Mouse (Mus musculus): Measurements from ENCODE around the gene Prune2. TPM values are rescaled to one million over a fixed set of nuclear protein-coding genes. Genes with fewer than 3 reads are reported as not detected.

The Prune2 gene
- polyA plus RNA-seq, 1 experiment from 2014 or later = 8.4 TPM

DNA sequence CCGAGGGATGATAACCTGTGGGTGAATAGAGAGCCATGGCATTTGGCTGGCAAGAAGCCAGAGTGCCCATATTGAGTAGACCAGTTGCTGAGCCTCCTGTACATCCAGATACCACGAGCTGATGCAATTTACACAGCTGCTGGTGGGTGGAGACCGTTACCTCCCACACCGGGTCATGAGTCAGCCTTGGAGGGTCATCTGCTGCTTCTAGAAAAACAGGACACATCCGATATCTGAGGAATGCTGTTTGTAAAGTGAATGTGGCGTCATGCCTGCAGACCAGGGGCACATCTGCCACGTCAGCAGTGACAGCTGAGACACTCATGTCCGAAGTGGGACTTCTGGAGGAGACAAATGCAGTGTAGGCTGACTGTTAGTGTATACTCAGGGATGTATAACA, 3.6 kb downstream of the Prune2 start:
- WGBS = 71% methylated on average over 8 of the region's 8 CpGs

GRCm38 (mm10) chr19:16961036-16961435, 5.1 kb downstream of the Prune2 start:
- WGBS = 94% methylated on average over 3 of the region's 3 CpGs
- Histone ChIP-seq H3K36me3 (no peaks in the 10 kb centered on the region), H3K27ac (replicated peaks) (no peak overlapping the region), H3K27me3 (peaks cover 27% of the 10 kb centered on the region), H3K4me2 (no peak overlapping the region), H3K9me3 (0 out of 2 replicates have a peak, but pooled peaks cover 5% of the 10 kb centered on the region), H3K4me3 (no peak overlapping the region), H3K9ac (no peak overlapping the region), H3K4me1 (replicated peaks) (peaks cover 7% of the 10 kb centered on the region)
- no peak for ATAC-seq (ENCODE audit: low read depth)

More for the DNA sequence above, 3.6 kb downstream of the Prune2 start:
- H3K4me2 ChIP-seq = no peak overlapping the region
- ATAC-seq (ENCODE audit: low read depth) = no peak
- H3K27ac ChIP-seq (replicated peaks) = no peak overlapping the region
- H3K9me3 ChIP-seq = 0 out of 2 replicates have a peak, but pooled peaks cover 2% of the 10 kb centered on the region
- H3K36me3 ChIP-seq = no peaks in the 10 kb centered on the region
- peaks cover 16% of the 10 kb centered on the region for H3K4me1 ChIP-seq (replicated peaks)
- H3K4me3 ChIP-seq = no peak overlapping the region
- peaks cover 41% of the 10 kb centered on the region for H3K27me3 ChIP-seq
- no peak overlapping the region for H3K9ac ChIP-seq

- Histone ChIP-seq H3K27ac (replicated peaks) (no peak overlapping the region), H3K4me2 (no peak overlapping the region), H3K36me3 (no peaks in the 10 kb centered on the region), H3K4me3 (no peak overlapping the region), H3K27me3 (peaks cover 11% of the 10 kb centered on the region; the same call in 1 of the 2 replicates), H3K4me1 (replicated peaks) (no peaks in the 10 kb centered on the region), H3K9me3 (0 out of 2 replicates have a peak, but pooled peaks cover 5% of the 10 kb centered on the region), H3K9ac (no peak overlapping the region)
- 90% methylated on average over 3 of the region's 3 CpGs for WGBS
- ATAC-seq (ENCODE audit: low read depth) = no peak
These were observed 7.3 kb downstream of the Prune2 start for GRCm38 (mm10) chr19:16963178-16963577.

DNA sequence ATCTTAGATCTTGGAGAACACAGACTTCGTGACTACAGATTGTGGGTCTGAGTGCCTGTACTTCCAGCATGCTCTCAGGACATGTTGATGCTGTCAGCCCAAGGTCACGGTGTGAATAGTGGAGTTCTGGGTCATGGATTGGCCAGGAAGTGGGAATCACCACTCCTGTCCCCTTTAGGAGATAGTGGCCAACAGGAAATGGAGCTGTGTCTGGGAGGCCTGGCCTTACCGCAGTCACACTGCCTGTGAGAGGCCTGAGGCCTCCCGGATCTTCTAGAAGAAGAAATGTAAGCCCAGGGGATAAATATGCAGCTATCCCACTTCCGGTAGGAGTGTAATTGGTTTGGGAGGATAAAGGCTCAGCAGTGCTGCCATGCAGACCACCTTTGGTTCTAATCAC, 12.8 kb downstream of the Prune2 start:
- Histone ChIP-seq H3K27me3 (no peaks in the 10 kb centered on the region), H3K27ac (replicated peaks) (no peak overlapping the region), H3K4me3 (no peak overlapping the region), H3K36me3 (no peaks in the 10 kb centered on the region), H3K9me3 (0 out of 2 replicates have a peak, but pooled peaks cover 5% of the 10 kb centered on the region), H3K9ac (no peak overlapping the region), H3K4me1 (replicated peaks) (no peaks in the 10 kb centered on the region), H3K4me2 (no peak overlapping the region)
- WGBS = 87% methylated on average over 5 of the region's 5 CpGs
- no peak for ATAC-seq (ENCODE audit: low read depth)

- Histone ChIP-seq H3K27ac (replicated peaks) (no peak overlapping the region), H3K36me3 (no peaks in the 10 kb centered on the region), H3K27me3 (no peaks in the 10 kb centered on the region), H3K4me2 (no peak overlapping the region), H3K4me3 (no peak overlapping the region), H3K9ac (no peak overlapping the region), H3K4me1 (replicated peaks) (no peaks in the 10 kb centered on the region), H3K9me3 (no peaks in the 10 kb centered on the region)
- ATAC-seq (ENCODE audit: low read depth) = no peak
- 56% methylated on average over 2 of the region's 2 CpGs for WGBS
These were observed 14.7 kb downstream of the Prune2 start for GRCm38 (mm10) chr19:16970612-16971011.

DNA sequence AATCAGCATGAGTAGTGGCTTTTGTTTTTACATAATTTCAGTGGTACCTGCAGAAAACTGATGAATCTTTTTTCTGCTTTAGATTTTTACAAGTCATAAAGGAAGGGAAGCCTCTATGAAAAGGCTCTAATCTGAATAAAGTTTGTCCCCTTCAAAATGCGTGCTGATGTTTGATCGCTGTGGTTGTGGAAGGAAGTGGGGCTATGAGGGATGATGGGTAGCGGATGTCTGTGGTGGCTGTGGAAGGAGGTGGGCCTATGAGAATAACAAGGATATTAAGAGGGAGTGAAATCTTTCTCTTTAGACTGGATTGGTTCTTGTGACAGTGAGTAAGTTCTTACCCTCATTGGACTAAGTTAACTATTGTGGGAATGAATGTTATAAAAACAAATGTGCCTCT, 23.0 kb downstream of the Prune2 start:
- Histone ChIP-seq H3K4me3 (no peak overlapping the region), H3K9me3 (no peaks in the 10 kb centered on the region), H3K4me1 (replicated peaks) (no peaks in the 10 kb centered on the region), H3K36me3 (no peaks in the 10 kb centered on the region), H3K4me2 (no peak overlapping the region), H3K27ac (replicated peaks) (no peak overlapping the region), H3K27me3 (no peaks in the 10 kb centered on the region), H3K9ac (no peak overlapping the region)
- ATAC-seq (ENCODE audit: low read depth) = no peak
- WGBS = 99% methylated on average over 3 of the region's 3 CpGs

GRCm38 (mm10) chr19:16981743-16982142, 25.8 kb downstream of the Prune2 start:
- H3K9ac ChIP-seq = no peak overlapping the region
- no peak overlapping the region for H3K4me3 ChIP-seq
- no peak overlapping the region for H3K27ac ChIP-seq (replicated peaks)
- H3K27me3 ChIP-seq = no peaks in the 10 kb centered on the region
- no peak overlapping the region for H3K4me2 ChIP-seq
- no peak for ATAC-seq (ENCODE audit: low read depth)
- no peaks in the 10 kb centered on the region for H3K36me3 ChIP-seq
- H3K9me3 ChIP-seq = no peaks in the 10 kb centered on the region
- WGBS = 88% methylated on average over 4 of the region's 4 CpGs
- no peaks in the 10 kb centered on the region for H3K4me1 ChIP-seq (replicated peaks)

GRCm38 (mm10) chr19:16984897-16985296, 29.0 kb downstream of the Prune2 start:
- 44% methylated on average over 5 of the region's 5 CpGs for WGBS
- H3K4me2 ChIP-seq = no peak overlapping the region
- no peak overlapping the region for H3K9ac ChIP-seq
- H3K36me3 ChIP-seq = no peaks in the 10 kb centered on the region
- ATAC-seq (ENCODE audit: low read depth) = no peak
- no peaks in the 10 kb centered on the region for H3K9me3 ChIP-seq
- no peak overlapping the region for H3K4me3 ChIP-seq
- H3K27me3 ChIP-seq = no peaks in the 10 kb centered on the region
- H3K27ac ChIP-seq (replicated peaks) = no peak overlapping the region
- H3K4me1 ChIP-seq (replicated peaks) = no peaks in the 10 kb centered on the region

GRCm38 (mm10) chr19:16987984-16988383, 32.1 kb downstream of the Prune2 start:
- 85% methylated on average over 11 of the region's 11 CpGs for WGBS
- no peaks in the 10 kb centered on the region for H3K4me1 ChIP-seq (replicated peaks)
- no peaks in the 10 kb centered on the region for H3K36me3 ChIP-seq
- no peaks in the 10 kb centered on the region for H3K9me3 ChIP-seq
- H3K27me3 ChIP-seq = no peaks in the 10 kb centered on the region
- no peak overlapping the region for H3K27ac ChIP-seq (replicated peaks)
- H3K4me2 ChIP-seq = no peak overlapping the region
- no peak overlapping the region for H3K4me3 ChIP-seq
- ATAC-seq (ENCODE audit: low read depth) = no peak
- no peak overlapping the region for H3K9ac ChIP-seq

DNA sequence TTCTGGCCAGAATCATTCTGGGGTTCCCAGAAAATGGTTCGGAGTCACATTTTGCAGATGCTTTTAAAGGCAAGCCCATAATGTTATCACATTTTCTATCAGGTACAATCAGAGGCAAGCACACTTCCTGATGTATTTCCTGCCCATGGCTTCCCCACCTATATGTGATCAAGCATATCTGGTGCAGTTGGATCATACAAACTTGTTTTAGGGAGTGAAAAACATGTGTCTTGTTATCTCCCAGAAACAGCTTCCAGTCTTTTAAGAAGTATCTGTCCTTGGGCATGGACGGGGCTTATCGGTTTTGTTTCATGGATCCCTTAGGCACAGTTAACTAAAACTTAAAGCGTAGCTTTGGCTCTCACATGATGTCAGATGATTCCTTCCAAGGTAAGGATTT, 36.2 kb downstream of the Prune2 start:
- ATAC-seq (ENCODE audit: low read depth) = no peak
- Histone ChIP-seq H3K4me3 (no peak overlapping the region), H3K27ac (replicated peaks) (no peak overlapping the region), H3K36me3 (no peaks in the 10 kb centered on the region), H3K9ac (no peak overlapping the region), H3K4me1 (replicated peaks) (no peaks in the 10 kb centered on the region), H3K9me3 (no peaks in the 10 kb centered on the region), H3K4me2 (no peak overlapping the region), H3K27me3 (no peaks in the 10 kb centered on the region)
- 90% methylated on average over 4 of the region's 4 CpGs for WGBS

- no peak for ATAC-seq (ENCODE audit: low read depth)
- Histone ChIP-seq H3K27ac (replicated peaks) (no peak overlapping the region), H3K4me3 (no peak overlapping the region), H3K27me3 (no peaks in the 10 kb centered on the region), H3K36me3 (no peaks in the 10 kb centered on the region), H3K4me2 (no peak overlapping the region), H3K4me1 (replicated peaks) (no peaks in the 10 kb centered on the region), H3K9me3 (no peaks in the 10 kb centered on the region), H3K9ac (no peak overlapping the region)
- WGBS = 83% methylated on average over 8 of the region's 8 CpGs
These were observed 38.3 kb downstream of the Prune2 start for GRCm38 (mm10) chr19:16994260-16994659.

GRCm38 (mm10) chr19:16997915-16998314, 42.0 kb downstream of the Prune2 start:
- 74% methylated on average over 7 of the region's 7 CpGs for WGBS
- Histone ChIP-seq H3K9ac (no peak overlapping the region), H3K27ac (replicated peaks) (no peak overlapping the region), H3K4me3 (no peak overlapping the region), H3K4me1 (replicated peaks) (no peaks in the 10 kb centered on the region), H3K9me3 (no peaks in the 10 kb centered on the region), H3K27me3 (no peaks in the 10 kb centered on the region), H3K36me3 (no peaks in the 10 kb centered on the region), H3K4me2 (no peak overlapping the region)
- ATAC-seq (ENCODE audit: low read depth) = no peak

GRCm38 (mm10) chr19:17006220-17006907, 50.4 kb downstream of the Prune2 start:
- no peaks in the 10 kb centered on the region for H3K36me3 ChIP-seq
- H3K27ac ChIP-seq (replicated peaks) = no peak overlapping the region
- no peak overlapping the region for H3K9ac ChIP-seq
- H3K4me3 ChIP-seq = no peak overlapping the region
- no peak for ATAC-seq (ENCODE audit: low read depth)
- no peak overlapping the region for H3K4me2 ChIP-seq
- H3K4me1 ChIP-seq (replicated peaks) = no peaks in the 10 kb centered on the region; the same call in 1 of the 2 replicates
- 64% methylated on average over 17 of the region's 17 CpGs for WGBS
- no peaks in the 10 kb centered on the region for H3K9me3 ChIP-seq
- no peaks in the 10 kb centered on the region for H3K27me3 ChIP-seq
